Mouse (Mus musculus) left cerebral cortex, adult 18-20 months (tissue): ENCODE measurements around the gene Notch1. TPM values are rescaled to one million over a fixed set of nuclear protein-coding genes. Genes with fewer than 3 reads are reported as not detected.
A peak's percentile ranks its signal among the peaks of the same experiment; 100 is the strongest.

ENCODE experiments used
- DNase-seq, 2 experiments: peaks; one replicate each; pipeline ENCODE4 v3.0.0; 2021 to 2022; ENCODE audit warnings: low spot score in 2 of 2, mixed read lengths in 1 of 2
- total RNA-seq, 2 experiments: library from RNA; stranded (reverse); gene quantifications; 2 replicates each; pipeline ENCODE4 v1.2.3; 2021

Notch1 gene
- total RNA-seq, 2 experiments from 2014 or later: 17.8 to 19.1 TPM

GRCm38 (mm10) chr2:26502299-26502862, 14.1 kb downstream of the Notch1 start:
- no peak for DNase-seq

DNA sequence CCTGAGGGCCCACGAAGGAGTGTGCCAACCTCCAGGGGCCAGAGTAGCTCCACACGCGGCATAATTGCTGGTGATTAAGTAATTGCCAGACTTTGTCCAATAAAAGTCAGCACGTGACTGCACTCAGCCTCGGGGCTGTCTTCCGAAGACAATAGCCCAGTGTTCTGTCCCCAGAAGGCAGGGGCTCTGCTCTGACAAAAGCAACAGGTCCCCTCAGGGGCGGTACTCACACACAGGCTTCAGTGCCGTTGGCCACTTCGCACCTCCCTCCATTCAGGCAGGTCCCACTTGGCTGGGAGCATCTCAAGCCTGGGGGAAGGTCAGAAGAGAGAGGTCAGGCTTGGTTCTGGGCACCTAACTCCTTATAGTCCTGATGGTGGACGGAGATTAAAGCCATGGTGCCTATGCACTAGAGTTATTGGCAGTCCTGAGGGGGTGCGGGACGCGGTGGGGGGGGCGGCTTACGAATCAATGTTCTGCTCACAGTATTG, 14.8 kb downstream of the Notch1 start:
- no peak for DNase-seq

- DNase-seq: peak in 1 of 2 experiments; percentile 51
These were observed 15.7 kb downstream of the Notch1 start for GRCm38 (mm10) chr2:26500599-26501370.

DNA sequence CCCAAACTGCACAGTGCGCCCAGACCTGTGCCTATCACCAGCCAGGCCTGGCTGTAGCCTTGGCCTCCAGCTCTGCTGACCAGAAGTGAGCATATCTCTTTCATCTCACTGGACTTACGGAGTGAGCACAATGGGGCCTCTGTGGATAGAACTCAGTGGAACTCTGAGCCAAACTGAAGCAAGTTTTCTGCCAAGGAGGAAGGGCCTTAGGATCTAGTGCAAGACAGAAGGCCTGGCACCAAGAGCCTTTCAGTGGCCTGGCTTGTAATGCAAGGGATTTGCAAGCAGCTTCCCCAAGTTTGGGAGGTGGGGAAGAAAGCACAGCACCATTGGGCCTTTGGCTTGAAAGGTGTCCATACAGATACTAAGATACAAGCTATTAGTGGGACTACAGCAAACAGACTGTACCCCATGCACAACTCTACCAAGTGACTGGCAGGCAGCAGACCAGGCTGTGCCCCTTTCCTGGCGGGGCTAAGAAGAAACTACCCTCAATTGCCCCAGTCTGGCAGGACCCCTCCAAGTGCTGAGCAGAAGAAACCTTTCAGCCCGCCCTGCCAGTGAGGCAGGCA, 16.4 kb downstream of the Notch1 start:
- DNase-seq: no peak

DNA sequence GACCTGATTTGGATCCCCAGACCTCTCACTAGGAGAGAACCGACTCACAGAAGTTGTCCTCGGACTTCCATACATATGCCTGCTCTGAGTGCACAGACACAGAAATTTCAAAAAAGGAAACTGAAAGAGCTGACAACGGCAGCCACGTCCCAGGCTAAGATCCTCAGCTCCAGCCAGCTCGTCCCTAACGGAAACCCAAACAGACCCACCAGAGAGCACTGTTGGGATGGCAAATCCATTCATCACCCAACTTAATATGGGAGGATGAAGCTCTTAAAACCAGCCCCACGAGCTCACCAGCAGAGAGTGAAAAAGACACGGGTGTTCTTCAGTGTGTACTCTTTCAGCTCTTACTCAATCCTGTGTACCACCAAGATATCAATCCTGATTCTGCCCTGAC, 17.8 kb downstream of the Notch1 start:
- DNase-seq: no peak

GRCm38 (mm10) chr2:26497861-26498533, 18.5 kb downstream of the Notch1 start:
- DNase-seq: no peak

- DNase-seq: no peak
These were observed 20.0 kb downstream of the Notch1 start for GRCm38 (mm10) chr2:26496451-26496850.

DNA sequence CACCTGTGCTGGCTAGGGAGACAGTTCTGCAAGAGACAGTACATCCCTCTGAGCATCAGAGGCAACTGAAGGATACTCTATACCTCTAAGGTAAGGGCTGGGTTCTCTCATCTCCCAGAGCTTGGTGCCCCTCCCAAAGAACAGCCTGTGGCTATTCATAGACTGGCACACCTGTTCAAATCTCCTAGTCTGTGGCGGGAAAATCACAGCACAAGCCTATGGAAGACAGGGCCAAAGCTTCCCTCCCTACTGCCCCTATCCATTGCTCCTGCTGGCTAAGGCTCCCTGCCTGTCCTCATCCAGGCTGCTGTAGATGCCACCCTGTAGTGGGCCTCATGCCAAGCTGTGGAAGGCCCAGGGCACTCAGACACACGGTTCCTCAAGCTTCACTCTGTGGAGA, 20.8 kb downstream of the Notch1 start:
- no peak for DNase-seq

GRCm38 (mm10) chr2:26494991-26495390, 21.5 kb downstream of the Notch1 start:
- no peak for DNase-seq

DNA sequence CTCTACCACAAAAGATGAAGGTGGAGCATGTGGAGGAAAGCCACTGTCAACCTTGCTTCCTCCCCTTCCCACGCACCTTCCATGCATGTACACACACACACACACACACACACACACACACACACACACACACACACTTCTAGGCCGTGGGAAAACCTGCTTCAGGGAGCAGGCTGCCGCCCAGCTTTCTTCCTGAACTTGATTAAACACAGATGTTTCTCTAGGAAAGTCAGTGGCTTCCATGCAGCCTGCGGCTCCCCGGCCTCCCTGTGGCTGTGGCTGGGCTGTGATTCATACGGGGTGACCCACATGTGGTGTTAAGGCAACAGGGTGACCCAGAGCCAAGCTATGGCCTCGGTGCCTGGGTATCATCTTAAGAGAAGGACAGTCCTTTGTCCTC, 22.1 kb downstream of the Notch1 start:
- no peak for DNase-seq

- peak in 1 of 2 experiments; percentile 35 for DNase-seq
These were observed 23.3 kb downstream of the Notch1 start for GRCm38 (mm10) chr2:26493021-26493781.

DNA sequence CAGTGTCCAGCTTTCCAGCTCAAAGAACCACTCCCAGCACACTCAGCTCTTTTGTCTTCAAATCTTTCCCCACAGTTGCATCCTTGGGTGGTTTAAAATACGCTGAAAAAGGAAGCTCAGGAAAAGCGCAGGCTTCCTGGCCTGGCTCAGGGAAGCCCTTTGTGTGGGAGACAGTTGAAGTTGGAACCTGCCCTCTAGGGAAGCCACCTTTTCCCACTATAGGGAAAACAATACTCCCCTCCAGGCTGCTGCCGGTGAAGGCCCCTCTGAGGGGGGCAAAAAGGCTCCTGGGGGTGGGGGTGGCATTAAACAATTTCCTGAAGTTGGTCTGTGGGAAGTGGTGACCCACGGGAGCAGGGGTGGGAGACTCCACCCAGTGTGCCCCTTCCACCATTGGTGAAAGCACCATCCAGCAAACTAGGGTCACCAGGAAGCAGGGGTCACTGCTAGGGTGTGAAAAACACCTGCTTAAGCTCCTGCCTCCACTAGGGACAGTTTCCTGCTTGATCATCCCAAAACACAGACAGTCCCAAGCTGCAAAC, 25.6 kb downstream of the Notch1 start:
- no peak for DNase-seq

- DNase-seq: no peak
These were observed 27.8 kb downstream of the Notch1 start for GRCm38 (mm10) chr2:26488535-26489135.

GRCm38 (mm10) chr2:26487322-26488021, 29.0 kb downstream of the Notch1 start:
- DNase-seq: peak in 1 of 2 experiments; percentile 32

DNA sequence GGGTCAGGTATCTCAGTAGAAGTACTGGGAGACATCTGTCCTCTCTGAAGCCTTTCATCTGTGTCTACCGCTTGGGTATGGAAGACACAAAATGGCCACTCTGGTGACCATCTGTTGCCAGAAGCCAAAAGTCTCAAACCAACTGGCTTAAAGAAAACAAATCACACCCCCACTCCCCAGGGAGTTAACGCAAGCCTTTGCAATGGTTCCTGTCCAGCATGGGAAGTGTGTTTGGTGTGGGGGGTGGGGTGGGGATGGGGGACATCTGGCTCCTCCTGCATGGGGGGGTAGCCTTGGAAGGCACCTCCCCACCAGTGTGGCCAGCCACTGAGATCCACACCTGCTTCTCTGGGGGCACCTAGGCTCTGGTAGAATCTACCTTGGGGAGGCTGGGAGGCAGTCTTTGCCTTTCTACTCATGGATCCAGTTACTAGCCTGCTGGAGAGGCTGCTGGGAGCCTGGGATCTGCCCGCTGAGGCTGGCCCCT, 29.6 kb downstream of the Notch1 start:
- no peak for DNase-seq

DNA sequence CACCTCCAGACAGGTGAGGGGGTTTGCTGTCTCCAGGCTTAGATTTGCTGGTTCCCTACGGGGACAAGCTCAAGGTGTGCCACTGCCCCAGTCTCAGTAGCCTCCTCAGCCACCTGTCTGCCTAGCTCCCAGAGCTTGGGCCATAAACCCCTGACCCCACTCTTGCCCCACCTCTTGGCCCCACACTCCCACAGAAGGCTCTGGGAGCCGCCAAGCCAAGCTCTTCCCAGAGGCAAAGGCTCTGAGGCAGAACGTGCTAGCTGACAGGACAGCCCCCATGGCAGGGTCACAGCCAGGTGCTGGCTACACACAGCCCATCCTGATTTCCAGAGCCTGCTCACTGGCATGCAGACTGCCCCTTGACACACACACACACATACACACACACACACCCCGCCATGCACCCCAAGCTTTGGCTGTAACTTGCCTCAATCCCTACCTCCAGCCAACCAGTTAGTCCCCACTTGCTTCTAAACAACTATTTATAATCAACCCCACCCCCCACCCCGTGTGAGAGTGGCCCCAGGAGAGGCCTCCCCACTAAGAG, 30.1 kb downstream of the Notch1 start:
- no peak for DNase-seq

DNA sequence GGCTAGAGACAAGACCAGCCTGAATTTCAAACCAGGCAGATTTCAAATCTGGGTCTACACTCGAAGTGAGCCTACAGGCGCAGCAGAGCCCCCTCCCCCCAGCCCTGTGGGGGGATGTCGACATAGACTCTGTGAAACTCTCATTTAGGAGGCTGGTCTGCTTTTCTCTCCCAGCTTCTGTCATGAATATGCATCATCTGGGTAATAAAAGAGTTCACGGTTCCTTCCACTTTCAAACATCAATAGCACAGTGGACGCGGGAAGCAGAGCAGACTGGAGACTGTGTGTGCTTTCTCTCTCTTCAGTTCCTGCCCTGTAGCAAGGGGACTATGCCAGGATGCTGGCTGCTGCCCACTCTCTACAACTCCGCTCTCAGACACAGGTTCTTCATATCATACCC, 30.8 kb downstream of the Notch1 start:
- no peak for DNase-seq

GRCm38 (mm10) chr2:26485278-26485677, 31.2 kb downstream of the Notch1 start:
- no peak for DNase-seq

DNA sequence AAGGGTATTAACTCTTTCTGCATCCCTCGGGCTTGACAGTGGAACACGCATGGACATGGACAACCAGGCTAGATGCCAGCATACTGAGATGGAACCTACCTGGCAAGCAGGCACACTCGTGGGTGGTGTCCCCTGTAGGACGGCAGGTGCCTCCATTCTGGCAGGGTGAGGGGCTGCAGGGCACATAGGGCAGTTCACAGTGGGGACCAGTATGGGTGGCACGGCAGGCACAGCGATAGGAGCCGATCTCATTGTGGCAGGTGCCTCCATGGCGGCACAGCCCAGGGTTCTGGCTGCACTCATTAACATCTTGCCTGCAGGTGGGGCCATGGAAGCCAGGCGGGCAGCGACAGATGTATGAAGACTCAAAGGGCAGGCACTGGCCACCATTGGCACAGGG, 32.3 kb downstream of the Notch1 start:
- no peak for DNase-seq
